Mouse (Mus musculus) G1E-ER4 (cell line): Measurements from ENCODE around the gene B3gnt6. TPM values are rescaled to one million over a fixed set of nuclear protein-coding genes. Genes with fewer than 3 reads are reported as not detected.

Experiments used
- GATA1 ChIP-seq: IDR thresholded peaks from one replicate; pipeline ENCODE4 v1.8.0; 2012; ENCODE audit warnings: low read length, inconsistent platforms
- polyA plus RNA-seq: library from polyadenylated mRNA; stranded (reverse); fragments of >175 nt; gene quantifications from 2 replicates; pipeline ENCODE4 v1.2.3, GENCODE M21; 2012

The B3gnt6 gene
- polyA plus RNA-seq, 1 experiment, result 0.17 TPM

DNA sequence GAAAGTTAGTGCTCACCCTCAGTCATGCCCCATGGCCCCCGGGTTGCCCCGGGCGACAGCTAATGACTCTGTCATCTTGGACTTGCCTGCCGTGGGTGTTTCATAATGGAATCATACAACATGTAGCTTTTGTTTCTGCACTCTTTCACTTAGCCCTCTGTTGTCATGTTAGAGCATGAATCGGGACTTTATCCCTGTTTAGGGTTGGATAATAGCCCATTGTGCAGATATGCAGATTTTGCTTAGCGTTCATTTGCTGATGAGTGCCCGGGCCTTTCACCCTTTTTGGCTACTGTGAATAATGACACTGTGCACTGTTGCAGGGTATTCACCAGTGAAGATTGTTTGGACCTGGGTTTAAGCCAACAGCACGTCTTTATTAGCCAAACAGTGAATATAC is 12.6 kb downstream of the B3gnt6 start:
- TF ChIP-seq GATA1, result no peak

- no peak for TF ChIP-seq GATA1
These were observed 14.0 kb downstream of the B3gnt6 start for GRCm38 (mm10) chr7:98185326-98185725.

DNA sequence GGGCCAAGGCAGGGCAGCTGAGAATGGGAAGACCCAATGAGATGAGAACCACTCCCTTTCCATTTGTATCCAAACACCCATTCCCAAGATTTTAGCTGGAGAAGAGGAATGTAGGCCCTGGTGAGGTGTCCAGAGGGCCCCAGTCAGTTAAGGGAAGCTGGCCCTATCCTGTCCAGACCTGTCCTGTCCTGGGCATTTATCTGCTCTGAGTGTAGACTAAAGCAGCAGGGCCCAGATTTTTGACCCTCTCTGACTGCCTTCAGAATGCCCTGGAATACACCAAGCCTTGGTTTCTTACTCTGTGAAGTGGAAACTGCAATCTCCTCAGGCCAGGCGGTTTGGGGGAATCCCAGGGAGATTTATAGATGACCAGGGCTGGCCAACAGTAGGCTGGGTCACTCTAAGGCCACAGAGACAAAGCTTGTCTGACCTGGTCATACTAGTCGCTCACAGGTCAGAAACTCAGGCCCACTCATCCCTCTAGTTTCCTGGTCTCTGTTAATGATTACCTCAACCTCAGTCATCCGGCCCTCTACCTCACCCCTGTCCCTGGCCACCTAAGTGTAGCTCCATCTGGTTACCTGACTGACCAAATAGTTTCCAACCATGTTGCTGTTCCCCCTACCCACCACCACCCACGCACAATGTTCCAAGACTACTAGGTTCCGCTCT is 20.6 kb downstream of the B3gnt6 start:
- TF ChIP-seq GATA1, result no peak

DNA sequence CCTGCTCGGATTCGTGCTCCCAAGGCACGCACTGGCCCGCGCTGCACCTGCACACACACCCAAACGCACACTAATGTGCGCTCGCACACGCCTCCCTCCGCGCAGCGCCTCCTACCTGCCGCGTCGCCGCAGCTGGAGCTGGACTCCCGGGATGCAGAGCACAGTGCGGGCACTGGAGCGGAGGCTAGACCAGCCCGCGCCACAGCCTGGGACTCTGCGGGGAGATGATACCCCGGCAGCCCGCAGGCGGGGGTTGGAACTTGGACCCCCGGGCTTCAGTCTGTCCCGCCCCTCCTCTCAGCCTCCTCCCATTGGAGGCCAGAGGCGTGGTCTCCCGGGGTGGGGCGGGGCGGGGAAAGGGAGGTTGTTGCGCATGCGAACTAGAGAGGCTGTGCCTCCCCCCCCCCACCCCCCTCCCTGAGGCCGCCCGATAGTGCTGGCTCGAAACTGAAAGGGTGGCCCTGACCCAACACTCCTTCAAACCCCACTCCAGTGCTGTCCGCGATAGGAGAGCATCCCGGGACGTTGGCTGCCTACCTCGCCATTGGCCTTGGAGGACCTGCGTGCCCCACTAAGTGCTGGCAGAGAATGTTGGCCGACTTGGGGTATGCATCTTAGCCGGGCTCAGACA is 21.2 kb downstream of the B3gnt6 start, which contains the start of gene Capn5:
Gene Capn5, minus strand, starts transcription at position 346 of the 631 bp plus-strand sequence.
- TF ChIP-seq GATA1, result no peak

GRCm38 (mm10) chr7:98177566-98177928 is 21.7 kb downstream of the B3gnt6 start:
- TF ChIP-seq GATA1, result no peak

GRCm38 (mm10) chr7:98177071-98177485 is 22.2 kb downstream of the B3gnt6 start:
- TF ChIP-seq GATA1, result no peak

- no peak for TF ChIP-seq GATA1
These were observed 22.8 kb downstream of the B3gnt6 start for GRCm38 (mm10) chr7:98176322-98177070.

DNA sequence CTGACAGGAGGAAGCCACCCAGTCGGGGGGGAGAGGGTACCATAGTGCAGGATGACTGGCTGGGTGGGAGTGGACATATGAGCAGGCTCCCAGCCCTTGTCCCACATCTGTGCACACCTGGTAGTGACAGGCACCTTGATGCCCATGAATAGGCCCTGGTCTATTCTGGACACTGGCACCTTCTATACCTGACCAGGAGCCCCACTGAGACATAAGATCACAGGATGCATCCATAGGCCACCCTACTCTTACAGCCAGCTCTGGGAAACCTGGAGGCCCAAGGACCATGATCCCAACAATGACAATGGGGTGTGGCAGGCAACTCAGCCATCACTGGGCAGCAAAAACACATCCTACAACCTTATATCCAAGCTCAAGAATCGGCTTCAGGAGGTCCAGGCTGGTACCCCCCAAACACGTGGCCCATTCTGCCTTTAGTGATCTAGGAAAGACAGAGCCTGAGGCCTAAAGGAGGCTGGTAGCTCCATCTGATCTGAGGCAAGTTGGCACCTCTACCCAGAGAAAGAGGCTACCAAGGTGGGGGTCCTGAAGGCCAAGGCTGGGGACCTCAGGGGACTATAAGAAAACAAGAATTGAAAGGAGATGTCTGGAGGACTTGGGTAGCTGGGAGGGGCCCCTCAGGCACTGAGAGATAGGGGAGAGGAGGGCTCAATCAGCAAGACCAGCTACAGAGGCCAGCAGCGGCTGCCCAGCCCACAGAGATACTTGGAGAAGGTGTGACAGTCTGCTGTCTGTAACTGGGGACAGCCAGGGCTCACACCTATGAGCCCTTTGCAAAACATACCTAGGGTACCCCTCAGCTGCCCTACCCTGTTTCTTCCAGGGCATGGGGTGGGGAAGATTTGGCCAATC is 24.2 kb downstream of the B3gnt6 start:
- TF ChIP-seq GATA1, result no peak

GRCm38 (mm10) chr7:98173408-98173807 is 25.9 kb downstream of the B3gnt6 start:
- TF ChIP-seq GATA1, result no peak

GRCm38 (mm10) chr7:98172661-98173060 is 26.6 kb downstream of the B3gnt6 start:
- TF ChIP-seq GATA1, result no peak

DNA sequence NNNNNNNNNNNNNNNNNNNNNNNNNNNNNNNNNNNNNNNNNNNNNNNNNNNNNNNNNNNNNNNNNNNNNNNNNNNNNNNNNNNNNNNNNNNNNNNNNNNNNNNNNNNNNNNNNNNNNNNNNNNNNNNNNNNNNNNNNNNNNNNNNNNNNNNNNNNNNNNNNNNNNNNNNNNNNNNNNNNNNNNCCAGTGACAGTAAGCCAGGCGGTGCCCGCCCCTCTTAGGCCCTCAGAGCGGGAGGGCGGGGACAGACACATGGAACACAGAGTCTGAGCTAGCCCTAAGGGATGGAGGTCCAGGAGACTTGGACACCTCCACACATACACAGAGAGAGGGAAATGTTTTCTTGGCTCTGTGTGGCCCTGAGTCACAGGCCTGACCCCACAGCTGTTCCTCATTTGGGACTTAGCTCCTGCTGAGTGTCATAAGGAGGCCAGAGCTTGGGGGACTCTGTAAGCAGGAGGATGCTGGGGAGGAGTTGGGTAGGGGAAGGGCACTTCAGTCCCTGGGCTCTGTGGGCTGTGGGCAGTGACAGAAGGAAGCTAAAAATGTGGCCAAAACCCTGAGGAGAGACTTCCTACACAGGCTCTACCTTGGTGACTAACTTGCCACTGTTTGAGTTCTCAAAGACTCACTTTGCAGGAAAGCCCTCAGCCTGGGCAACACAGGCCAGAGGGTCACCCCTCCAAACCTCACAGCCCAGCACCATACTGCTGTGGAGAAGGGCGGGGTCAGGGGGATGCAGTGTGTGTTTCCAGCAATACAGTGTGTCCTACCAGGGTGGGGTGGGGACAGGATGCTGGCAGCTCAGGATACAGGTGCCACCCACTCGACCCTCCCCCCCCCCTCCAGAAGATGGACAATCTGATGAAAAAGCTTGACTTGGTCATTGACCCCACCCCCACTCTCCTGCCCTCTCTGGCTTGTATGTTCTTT is 27.9 kb downstream of the B3gnt6 start:
- no peak for TF ChIP-seq GATA1

DNA sequence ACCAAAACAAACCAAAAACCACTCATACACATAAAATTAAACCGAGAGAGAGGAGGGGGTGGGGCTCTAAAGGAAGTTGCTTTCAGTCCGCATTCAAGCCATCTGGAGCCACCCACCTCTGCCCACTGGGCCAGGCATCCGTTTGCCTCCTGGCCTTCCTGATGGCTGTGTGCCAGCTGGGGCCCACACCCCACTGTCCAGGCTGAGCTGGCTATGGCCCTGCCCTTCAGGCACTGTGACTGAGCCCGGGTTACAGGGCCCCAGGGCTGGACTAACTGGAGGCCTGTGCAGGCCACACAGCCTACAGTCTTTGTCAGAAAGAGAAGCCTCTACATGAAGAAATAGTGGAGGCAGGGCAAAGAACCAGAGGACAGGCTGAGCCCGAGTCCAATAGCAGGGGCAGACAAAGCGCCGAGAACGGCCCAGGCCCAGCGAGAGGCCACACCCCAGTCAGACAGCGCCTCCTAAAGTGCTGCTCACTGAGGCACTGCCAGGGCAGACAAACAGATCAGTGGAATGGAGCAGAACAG is 34.2 kb downstream of the B3gnt6 start:
- no peak for TF ChIP-seq GATA1

DNA sequence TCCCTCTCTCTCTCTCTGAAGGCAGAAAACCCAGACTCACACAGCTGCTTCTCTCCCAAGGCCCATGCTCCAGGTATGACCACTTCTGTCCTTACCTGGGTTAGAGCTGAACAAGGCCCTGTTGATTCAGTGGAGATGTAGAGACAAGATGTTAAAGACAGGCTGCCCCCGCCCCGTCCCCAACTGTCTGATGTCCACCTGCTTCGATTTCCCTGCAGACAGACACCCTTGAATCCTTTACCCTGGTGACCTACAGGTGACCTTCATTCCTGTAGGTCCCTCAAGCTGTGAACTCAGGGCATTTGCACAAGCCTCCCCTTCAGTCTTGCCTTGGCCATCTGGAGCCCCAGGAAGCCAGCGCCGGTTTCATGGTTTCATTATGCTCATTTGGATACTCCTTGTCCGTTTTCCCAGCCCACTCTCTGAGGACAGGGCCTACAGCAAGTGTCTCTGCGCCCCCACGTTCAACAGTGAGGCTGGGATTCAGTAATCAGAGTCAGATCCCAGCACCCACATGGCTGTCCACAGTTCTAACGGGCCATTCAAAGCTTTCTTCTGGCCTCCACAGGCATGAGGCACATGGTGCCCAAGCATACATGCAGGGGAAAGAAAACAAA is 34.8 kb downstream of the B3gnt6 start:
- no peak for TF ChIP-seq GATA1

DNA sequence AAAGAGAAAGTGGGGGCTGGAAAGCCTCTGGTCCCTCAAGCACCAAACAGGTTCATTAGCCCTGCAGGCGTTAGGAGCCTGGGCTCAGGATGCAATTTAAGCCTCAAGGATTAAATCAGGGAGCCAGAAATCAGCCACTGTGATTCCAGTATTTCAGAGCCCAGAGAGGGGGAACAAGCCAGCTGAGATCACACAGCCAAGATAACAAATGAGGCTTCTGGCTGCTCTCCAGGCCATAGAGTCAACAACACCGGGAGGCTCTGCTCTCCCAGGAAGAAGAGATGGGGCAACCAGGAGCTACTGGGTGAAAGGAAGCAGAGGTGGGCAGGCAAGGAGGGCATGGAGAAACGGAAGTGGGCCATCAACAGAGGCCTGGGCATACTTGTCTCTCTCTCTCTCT is 35.6 kb downstream of the B3gnt6 start:
- no peak for TF ChIP-seq GATA1
